Mouse (Mus musculus) olfactory bulb, adult 2 months (tissue): ENCODE data around the gene Tigit. TPM values are rescaled to one million over a fixed set of nuclear protein-coding genes. Genes with fewer than 3 reads are reported as not detected.

Experiments
- H3K27ac ChIP-seq: fragments of 200-500 bp; 2 replicates; pipeline ENCODE4 v1.5.1; 2012; ENCODE audit warnings: low read depth, low read length; ENCODE audit not compliant: insufficient read depth
- H3K4me1 ChIP-seq: fragments of 200-500 bp; 2 replicates; pipeline ENCODE4 v1.6.1; 2012; ENCODE audit warnings: low read length; ENCODE audit not compliant: control insufficient read depth, insufficient read depth
- H3K4me3 ChIP-seq: fragments of 200-500 bp; 2 replicates; pipeline ENCODE4 v1.5.1; 2012; ENCODE audit warnings: mild to moderate bottlenecking, low read depth, low read length, moderate library complexity; ENCODE audit not compliant: insufficient read depth
- CTCF ChIP-seq: fragments of 200-500 bp; IDR thresholded peaks from 2 replicates; pipeline ENCODE4 v1.5.1; 2012; ENCODE audit warnings: low read depth, mild to moderate bottlenecking, low read length, moderate library complexity; ENCODE audit not compliant: insufficient read depth
- POLR2A ChIP-seq: fragments of 200-500 bp; IDR thresholded peaks from 2 replicates; pipeline ENCODE4 v1.6.1; 2012; ENCODE audit warnings: mild to moderate bottlenecking, low read depth, low read length, moderate library complexity; ENCODE audit not compliant: insufficient read depth
- WGBS: fragments of 180-500 bp; shearing (Covaris S2); methylation state at CpG from one replicate; pipeline ENCODE4 v1.1.7; 2018; 5-methylcytosine and 5-hydroxymethylcytosine counted together
- polyA plus RNA-seq: library from polyadenylated mRNA; stranded (reverse); fragments of >200 nt; gene quantifications from 2 replicates; pipeline ENCODE4 v1.2.4, GENCODE M21; 2012; ENCODE audit warnings: low replicate concordance; ENCODE audit not compliant: missing spikeins, insufficient read depth, insufficient read length

Tigit gene
- not detected in 2 replicates for polyA plus RNA-seq

GRCm38 (mm10) chr16:43663978-43664579, at the start of gene Tigit:
Gene Tigit, minus strand, starts transcription at chr16:43664146.
- TF ChIP-seq POLR2A, result no peak
- no peak for TF ChIP-seq CTCF
- 87% methylated on average over 7 of the region's 7 CpGs for WGBS
- no peaks in the 10 kb centered on the region for H3K4me1 ChIP-seq
- no peak within 1 kb of the TSS for H3K27ac ChIP-seq
- no peak within 1 kb of the TSS for H3K4me3 ChIP-seq

GRCm38 (mm10) chr16:43711361-43711760, 47.4 kb upstream of the Tigit start:
- TF ChIP-seq POLR2A (no peak), CTCF (no peak)

GRCm38 (mm10) chr16:43710651-43711050, 46.7 kb upstream of the Tigit start:
- 91% methylated on average over 11 of the region's 11 CpGs for WGBS
- H3K4me3 ChIP-seq, result no peak overlapping the region
- H3K27ac ChIP-seq, result no peak overlapping the region
- no peak for TF ChIP-seq CTCF
- TF ChIP-seq POLR2A, result no peak
- no peaks in the 10 kb centered on the region for H3K4me1 ChIP-seq

More at GRCm38 (mm10) chr16:43711361-43711760, 47.4 kb upstream of the Tigit start:
- 86% methylated on average over 7 of the region's 7 CpGs for WGBS
- no peaks in the 10 kb centered on the region for H3K4me1 ChIP-seq
- no peak overlapping the region for H3K4me3 ChIP-seq
- H3K27ac ChIP-seq, result no peak overlapping the region

DNA sequence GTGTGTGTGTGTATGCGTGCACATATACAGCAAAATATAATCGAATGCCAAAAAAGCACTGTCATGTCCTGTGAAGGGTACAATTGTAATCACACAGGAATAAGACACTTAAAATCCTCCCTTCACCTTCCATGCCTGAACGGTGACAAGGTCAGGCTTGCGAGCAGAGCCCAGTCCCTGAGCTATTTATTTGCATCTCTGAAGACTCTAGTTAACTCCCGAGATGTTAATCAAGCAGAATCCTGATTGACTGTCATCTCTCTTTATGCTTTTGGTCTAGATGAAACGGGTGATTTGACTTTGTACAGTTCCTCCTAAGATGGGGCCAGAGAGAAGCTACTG, 46.2 kb upstream of the Tigit start:
- Histone ChIP-seq H3K27ac (no peak overlapping the region), H3K4me3 (no peak overlapping the region), H3K4me1 (no peaks in the 10 kb centered on the region)
- WGBS, result 76% methylated on average over 6 of the region's 6 CpGs
- TF ChIP-seq POLR2A (no peak), CTCF (no peak)

GRCm38 (mm10) chr16:43709432-43710133, 45.6 kb upstream of the Tigit start:
- Histone ChIP-seq H3K4me3 (no peak overlapping the region), H3K4me1 (no peaks in the 10 kb centered on the region), H3K27ac (no peak overlapping the region)
- TF ChIP-seq POLR2A (no peak), CTCF (no peak)
- WGBS, result 67% methylated on average over 9 of the region's 9 CpGs

- TF ChIP-seq POLR2A (no peak), CTCF (no peak)
- Histone ChIP-seq H3K4me3 (no peak overlapping the region), H3K27ac (no peak overlapping the region), H3K4me1 (no peaks in the 10 kb centered on the region)
- WGBS, result 85% methylated on average over 15 of the region's 15 CpGs
Observed at GRCm38 (mm10) chr16:43709062-43709413, 45.1 kb upstream of the Tigit start.

- 58% methylated on average over 13 of the region's 13 CpGs for WGBS
- Histone ChIP-seq H3K4me3 (no peak overlapping the region), H3K4me1 (no peaks in the 10 kb centered on the region), H3K27ac (no peak overlapping the region)
- TF ChIP-seq CTCF (no peak), POLR2A (no peak)
Observed at GRCm38 (mm10) chr16:43708335-43709061, 44.6 kb upstream of the Tigit start.

DNA sequence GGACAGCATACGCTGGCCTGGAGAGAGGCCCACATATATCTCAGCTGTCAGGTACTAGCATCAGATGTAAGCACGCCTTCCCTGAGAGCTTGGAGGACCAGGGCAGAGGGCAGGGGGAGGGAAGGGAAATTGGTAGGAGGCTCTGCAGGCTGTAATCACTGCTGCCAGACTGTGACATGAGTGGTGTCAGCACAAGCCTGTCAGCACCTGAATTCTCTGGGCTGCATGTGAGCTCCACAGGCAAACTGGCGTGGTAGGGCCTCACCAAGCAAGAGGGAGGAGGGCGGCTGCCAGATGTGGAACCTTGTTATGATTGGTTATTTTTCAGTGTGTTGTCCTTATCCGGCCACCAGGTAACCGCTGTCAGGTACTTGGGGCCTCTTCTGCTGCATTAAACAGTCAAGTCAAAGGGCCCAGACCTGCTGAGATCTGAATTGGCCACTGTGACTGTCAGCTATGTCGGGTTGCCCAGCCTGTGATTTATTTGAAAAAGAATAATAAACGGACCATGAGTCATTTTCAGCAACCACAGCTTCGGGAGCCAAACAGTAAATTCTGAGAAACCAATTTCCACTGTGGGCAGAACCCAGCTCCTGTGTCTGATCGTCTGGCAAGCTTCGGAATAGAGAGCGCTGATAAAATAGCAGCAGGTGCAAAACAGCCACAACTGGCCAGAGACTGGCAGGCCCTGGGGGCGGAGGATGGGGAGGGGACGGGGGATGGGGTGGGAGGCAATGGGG, 38.0 kb upstream of the Tigit start:
- H3K27ac ChIP-seq, result no peak overlapping the region
- peaks cover 4% of the 10 kb centered on the region; the same call in 1 of the 2 replicates for H3K4me1 ChIP-seq
- 57% methylated on average over 14 of the region's 14 CpGs for WGBS
- no peak overlapping the region for H3K4me3 ChIP-seq
- TF ChIP-seq POLR2A (no peak), CTCF (no peak)
